Mouse (Mus musculus) embryonic facial prominence, embryonic 12.5 days (tissue): ENCODE measurements around the gene Atp1a3. TPM values are rescaled to one million over a fixed set of nuclear protein-coding genes. Genes with fewer than 3 reads are reported as not detected.

ENCODE experiments used
- ATAC-seq: fragments of 200-750 bp; cut with Nextera tagmentation; 2 replicates; pipeline ENCODE4 v1.8.0; 2017; ENCODE audit not compliant: insufficient number of reproducible peaks, insufficient read depth, low FRiP score, low TSS enrichment
- H3K27ac ChIP-seq: fragments of 300-500 bp; sonication (generic); 2 replicates; pipeline ENCODE4 v1.5.1; 2016; ENCODE audit warnings: mild to moderate bottlenecking
- H3K27me3 ChIP-seq: fragments of 300-500 bp; sonication (generic); 2 replicates; pipeline ENCODE4 v1.6.1; 2016; ENCODE audit warnings: mild to moderate bottlenecking, moderate library complexity
- H3K36me3 ChIP-seq: fragments of 300-500 bp; sonication (generic); 2 replicates; pipeline ENCODE4 v1.6.1; 2016; ENCODE audit warnings: mild to moderate bottlenecking
- H3K4me1 ChIP-seq: fragments of 300-500 bp; sonication (generic); 2 replicates; pipeline ENCODE4 v1.6.1; 2016
- H3K4me2 ChIP-seq: fragments of 300-500 bp; sonication (generic); replicated peaks from 2 replicates; pipeline ENCODE4 v1.6.1; 2016; ENCODE audit warnings: mild to moderate bottlenecking, moderate library complexity
- H3K4me3 ChIP-seq: fragments of 300-500 bp; sonication (generic); 2 replicates; pipeline ENCODE4 v1.5.1; 2016; ENCODE audit warnings: mild to moderate bottlenecking
- H3K9ac ChIP-seq: fragments of 300-500 bp; sonication (generic); 2 replicates; pipeline ENCODE4 v1.6.1; 2016; ENCODE audit warnings: mild to moderate bottlenecking, moderate library complexity
- H3K9me3 ChIP-seq: fragments of 300-500 bp; sonication (generic); 2 replicates; pipeline ENCODE4 v1.6.1; 2016; ENCODE audit warnings: mild to moderate bottlenecking, moderate library complexity
- WGBS: fragments of 180-500 bp; shearing (Covaris S2); methylation state at CpG from one replicate; pipeline ENCODE4 v1.1.7; 2016; 5-methylcytosine and 5-hydroxymethylcytosine counted together
- polyA plus RNA-seq: library from polyadenylated mRNA; unstranded; fragments of >200 nt; fragmentation: Nextera tagmentation; extraction: Ambion mirVana; gene quantifications from 2 replicates; pipeline ENCODE4 v1.2.1, GENCODE M21; 2016

The Atp1a3 gene
- polyA plus RNA-seq, 1 experiment from 2014 or later: 3.8 TPM

DNA sequence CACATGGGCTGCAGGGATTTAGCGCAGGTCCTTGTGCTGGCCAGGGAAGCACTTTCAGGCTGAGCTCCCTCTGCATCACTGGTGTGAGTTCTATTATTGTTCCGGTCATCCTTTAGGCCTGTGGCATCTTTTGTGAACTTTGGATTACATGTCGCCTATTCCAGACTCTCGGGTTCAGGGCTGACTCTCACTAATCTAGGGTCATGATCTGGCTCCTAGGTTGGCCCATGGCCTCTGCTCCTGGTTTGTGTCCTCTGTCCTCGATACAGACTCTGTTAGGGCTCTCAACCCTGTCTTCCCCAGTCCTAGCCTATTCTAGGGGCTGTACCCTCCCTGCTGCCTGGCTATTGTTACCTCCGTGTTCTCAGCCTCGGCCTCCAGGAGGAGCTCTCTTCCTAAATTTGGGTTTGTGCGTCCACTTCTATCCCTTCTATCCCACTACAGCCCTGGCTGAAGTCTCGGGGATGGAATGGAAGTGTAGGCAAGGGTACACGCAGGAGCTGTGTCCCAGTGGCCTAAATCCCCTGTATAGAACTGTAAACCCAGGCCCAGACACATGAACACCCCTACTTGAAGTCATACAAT, 20.2 kb upstream of the Atp1a3 start:
- ATAC-seq: no peak
- WGBS: 56% methylated on average over 10 of the region's 10 CpGs
- no peak overlapping the region for H3K27ac ChIP-seq
- H3K9ac ChIP-seq: no peak overlapping the region
- H3K4me3 ChIP-seq: no peak overlapping the region
- no peak overlapping the region for H3K4me2 ChIP-seq
- H3K36me3 ChIP-seq: peaks cover 46% of the 10 kb centered on the region
- no peaks in the 10 kb centered on the region for H3K27me3 ChIP-seq
- H3K4me1 ChIP-seq: 0 out of 2 replicates have a peak, but pooled peaks cover 4% of the 10 kb centered on the region
- H3K9me3 ChIP-seq: no peaks in the 10 kb centered on the region

DNA sequence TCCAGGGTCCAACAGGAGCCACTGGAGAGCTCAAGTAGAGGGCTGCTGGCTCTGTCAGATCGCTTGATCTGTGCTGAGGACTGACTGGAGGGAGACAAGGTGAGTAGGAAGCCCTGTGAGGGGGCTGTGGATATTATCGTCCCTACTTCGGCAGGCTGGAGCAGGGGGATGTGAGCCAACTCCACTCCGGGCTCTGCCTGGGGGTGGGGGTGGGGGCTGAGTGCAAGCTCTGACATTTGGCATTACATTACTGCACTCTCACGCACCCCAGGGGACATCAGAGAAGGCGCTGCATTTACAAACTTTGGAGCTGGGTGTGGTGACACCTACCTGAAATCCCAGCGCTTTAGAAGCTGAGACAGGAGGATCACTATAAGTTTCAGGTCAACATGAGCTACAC, 5.8 kb upstream of the Atp1a3 start:
- no peak overlapping the region for H3K4me3 ChIP-seq
- no peak overlapping the region for H3K9ac ChIP-seq
- ATAC-seq: no peak
- no peak overlapping the region for H3K4me2 ChIP-seq
- H3K27me3 ChIP-seq: peaks cover 64% of the 10 kb centered on the region
- H3K27ac ChIP-seq: no peak overlapping the region
- H3K36me3 ChIP-seq: peaks cover 34% of the 10 kb centered on the region
- H3K4me1 ChIP-seq: peaks cover 26% of the 10 kb centered on the region; the same call in 1 of the 2 replicates
- no peaks in the 10 kb centered on the region for H3K9me3 ChIP-seq
- WGBS: 68% methylated on average over 7 of the region's 7 CpGs

DNA sequence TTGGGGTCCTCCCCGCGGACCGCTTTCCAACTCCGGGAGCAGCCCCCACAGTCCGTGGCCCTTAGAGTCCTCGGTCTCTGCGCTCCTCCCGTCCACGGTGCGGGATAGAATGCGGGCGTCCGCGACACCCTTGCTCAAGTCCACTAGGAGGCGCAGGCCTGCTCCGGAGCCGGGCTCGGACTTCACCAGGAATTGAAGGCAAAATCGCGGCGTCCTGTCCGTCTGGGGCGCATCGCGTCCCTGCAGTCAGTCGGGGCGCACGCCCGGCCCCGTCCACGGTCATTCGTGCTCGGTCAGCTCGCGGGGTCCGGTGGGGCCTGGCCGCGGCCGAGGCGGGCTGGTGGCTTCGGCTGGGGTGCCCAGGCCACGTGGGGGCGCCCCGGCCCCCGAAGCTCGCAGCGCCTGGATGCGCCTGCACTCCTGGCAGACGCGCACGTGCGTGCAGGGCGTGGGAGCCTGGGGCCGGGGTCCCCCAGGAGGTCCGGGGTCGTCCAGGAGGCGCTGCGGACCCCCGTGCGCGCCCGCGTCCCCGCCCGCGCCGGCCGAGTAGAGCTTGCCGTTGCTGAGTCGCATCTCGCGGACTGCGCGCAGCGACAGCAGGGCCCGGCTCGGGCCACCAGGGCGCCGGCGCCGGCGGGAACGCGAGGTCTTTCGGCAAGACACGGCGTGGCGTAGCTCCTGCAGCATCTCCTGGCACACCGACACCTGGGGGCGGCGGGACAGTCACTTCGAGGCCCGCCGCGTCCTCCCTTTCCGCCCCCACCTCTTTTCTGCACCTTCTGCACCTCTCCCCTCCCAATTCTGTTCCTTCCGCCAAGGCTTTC, 4.5 kb upstream of the Atp1a3 start:
- H3K9me3 ChIP-seq: no peaks in the 10 kb centered on the region
- no peak for ATAC-seq
- H3K4me2 ChIP-seq: peak overlapping the region; percentile 75
- H3K4me1 ChIP-seq: peaks cover 34% of the 10 kb centered on the region
- no peak overlapping the region for H3K27ac ChIP-seq
- H3K9ac ChIP-seq: peak overlapping the region; percentile 40
- 2% methylated on average over 97 of the region's 97 CpGs for WGBS
- H3K4me3 ChIP-seq: peak overlapping the region; percentile 37
- H3K36me3 ChIP-seq: peaks cover 21% of the 10 kb centered on the region
- H3K27me3 ChIP-seq: peaks cover 77% of the 10 kb centered on the region

DNA sequence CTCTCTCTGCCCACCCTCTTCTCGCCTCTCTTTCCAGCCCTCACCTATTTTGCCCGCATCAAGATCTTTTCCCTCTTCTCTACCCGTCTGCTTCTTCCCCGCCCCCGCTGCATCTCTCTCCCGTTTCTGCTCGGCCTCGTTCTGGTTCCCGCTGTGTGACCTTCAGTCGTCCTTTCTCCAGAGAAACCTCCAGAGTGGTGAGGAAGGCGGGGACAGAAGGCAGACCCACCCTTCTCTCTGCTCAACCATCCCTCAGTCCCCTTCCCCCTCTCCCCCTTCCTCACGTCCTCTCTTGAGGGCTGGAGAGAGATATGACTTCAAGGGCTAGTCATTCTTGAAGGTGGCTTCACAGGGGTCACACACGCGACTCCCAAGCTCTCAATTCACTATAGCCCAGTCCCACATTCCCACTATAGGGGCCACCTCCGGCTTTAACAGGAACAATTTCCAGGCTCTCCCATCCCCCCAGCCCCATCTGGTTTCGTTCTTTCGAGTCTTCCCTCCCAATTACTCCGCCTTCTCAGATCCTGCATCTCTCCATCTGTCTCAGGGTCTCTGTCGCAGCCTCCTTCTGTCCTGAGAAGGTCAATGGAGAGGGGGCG, 3.4 kb upstream of the Atp1a3 start:
- peaks cover 39% of the 10 kb centered on the region for H3K4me1 ChIP-seq
- H3K27ac ChIP-seq: no peak overlapping the region
- peaks cover 87% of the 10 kb centered on the region for H3K27me3 ChIP-seq
- peaks cover 13% of the 10 kb centered on the region for H3K36me3 ChIP-seq
- H3K4me2 ChIP-seq: peak overlapping the region; percentile 12; the same call in 1 of the 2 replicates
- no peak overlapping the region for H3K9ac ChIP-seq
- H3K4me3 ChIP-seq: no peak overlapping the region
- no peak for ATAC-seq
- H3K9me3 ChIP-seq: no peaks in the 10 kb centered on the region
- 7% methylated on average over 20 of the region's 20 CpGs for WGBS

DNA sequence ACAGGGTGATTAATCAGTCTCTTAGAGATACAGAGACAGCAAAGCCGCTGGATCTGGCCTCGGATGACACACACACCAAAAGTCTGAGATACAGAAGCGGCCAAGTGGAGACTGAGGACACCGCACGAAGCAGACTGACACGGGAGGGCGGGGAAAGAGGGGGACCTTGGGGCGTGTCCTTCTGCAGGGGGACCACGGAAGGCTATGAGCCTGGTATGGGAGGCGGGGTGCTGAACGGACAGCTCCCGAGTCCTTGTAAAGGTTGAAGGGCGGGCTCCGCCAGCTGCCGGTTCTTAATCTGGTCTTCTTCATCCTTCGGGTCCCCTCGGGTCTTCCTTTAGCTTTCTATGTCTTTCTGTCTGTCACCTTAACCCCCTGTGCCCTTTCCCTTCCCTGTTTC, 2.9 kb upstream of the Atp1a3 start:
- peaks cover 43% of the 10 kb centered on the region for H3K4me1 ChIP-seq
- no peak overlapping the region for H3K9ac ChIP-seq
- H3K4me3 ChIP-seq: no peak overlapping the region
- WGBS: 3% methylated on average over 17 of the region's 17 CpGs
- no peaks in the 10 kb centered on the region for H3K9me3 ChIP-seq
- H3K27ac ChIP-seq: no peak overlapping the region
- peak overlapping the region; percentile 12; the same call in 1 of the 2 replicates for H3K4me2 ChIP-seq
- H3K27me3 ChIP-seq: peaks cover 92% of the 10 kb centered on the region
- H3K36me3 ChIP-seq: peaks cover 7% of the 10 kb centered on the region
- ATAC-seq: no peak

DNA sequence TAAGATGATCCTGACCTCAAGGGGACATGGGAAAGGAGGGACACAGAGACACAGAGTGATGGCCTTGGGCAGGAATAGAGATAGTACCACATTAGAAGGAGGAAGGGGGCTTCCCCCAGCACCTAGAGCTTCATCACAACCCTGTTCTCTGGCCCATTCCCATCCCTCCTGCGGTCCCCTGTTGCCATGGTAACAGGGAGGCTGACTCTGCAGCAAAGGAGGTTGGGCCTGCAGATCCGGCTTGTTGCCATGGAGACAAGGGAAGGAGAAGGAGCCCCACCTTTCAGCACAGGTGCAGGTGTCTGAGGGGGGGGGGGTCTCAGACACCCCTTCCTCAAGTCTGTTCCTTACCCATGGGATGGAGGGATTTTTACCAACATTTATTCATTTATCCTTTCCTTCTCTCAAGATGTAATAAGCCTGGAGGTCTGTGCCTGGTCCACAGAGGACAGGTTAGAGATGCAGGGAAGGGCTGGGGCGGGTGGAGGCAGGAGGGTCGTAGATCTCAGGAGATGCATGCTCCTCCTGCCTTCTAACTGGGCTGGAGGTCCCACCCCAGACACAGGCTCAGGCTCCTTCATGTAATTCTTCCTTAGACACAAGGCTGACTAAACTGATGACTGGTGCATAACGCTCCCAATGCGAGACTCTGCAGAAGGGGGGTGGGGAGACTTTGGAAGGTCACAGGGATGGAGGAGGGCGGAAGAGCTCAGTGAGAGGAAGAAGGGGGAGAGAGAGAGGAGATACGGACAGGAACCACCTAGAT, 2.0 kb upstream of the Atp1a3 start:
- 20% methylated on average over 8 of the region's 8 CpGs for WGBS
- Histone ChIP-seq H3K27ac (no peak overlapping the region), H3K4me2 (no peak overlapping the region), H3K4me1 (peaks cover 47% of the 10 kb centered on the region), H3K9ac (no peak overlapping the region), H3K36me3 (0 out of 2 replicates have a peak, but pooled peaks cover 3% of the 10 kb centered on the region), H3K9me3 (no peaks in the 10 kb centered on the region), H3K4me3 (no peak overlapping the region), H3K27me3 (peaks cover 91% of the 10 kb centered on the region)
- ATAC-seq: no peak

DNA sequence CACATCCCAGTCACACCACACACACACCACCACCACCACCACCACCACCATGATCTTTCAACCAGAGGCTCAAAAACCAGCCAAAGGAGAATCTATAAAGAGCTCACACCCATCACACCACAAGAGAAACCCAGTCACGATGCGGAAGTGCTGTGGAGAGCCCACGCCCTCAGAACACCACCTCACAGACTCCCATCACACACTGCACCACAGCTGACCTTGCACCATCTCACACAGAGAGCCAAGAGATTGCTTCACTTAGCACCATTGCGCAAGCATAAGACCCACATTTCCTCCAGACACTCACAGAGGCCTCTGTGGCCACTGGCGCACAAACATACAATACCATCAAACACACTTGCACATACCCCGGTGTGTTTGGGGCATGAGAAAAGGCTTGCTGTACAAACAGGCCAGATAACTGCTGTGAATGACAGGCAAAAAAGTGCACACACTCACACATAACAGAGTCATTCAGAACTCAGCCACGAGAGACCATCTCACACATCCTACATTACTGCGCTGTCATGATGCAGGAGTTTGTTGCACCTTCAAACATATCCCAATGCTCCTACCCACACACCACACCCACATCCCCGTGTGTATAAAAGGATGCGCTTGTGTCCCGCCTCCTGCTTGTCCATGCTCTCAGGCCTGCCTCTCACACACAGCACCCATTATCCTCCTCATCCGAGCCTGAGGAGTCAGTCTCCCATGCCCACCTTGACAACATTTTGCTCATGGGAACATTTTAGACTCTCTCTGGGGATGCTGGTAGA, 1.0 kb upstream of the Atp1a3 start:
- ATAC-seq: no peak
- Histone ChIP-seq H3K9me3 (no peaks in the 10 kb centered on the region), H3K4me2 (no peak overlapping the region), H3K9ac (no peak overlapping the region), H3K4me3 (no peak overlapping the region), H3K27ac (no peak overlapping the region), H3K27me3 (peaks cover 81% of the 10 kb centered on the region), H3K36me3 (no peaks in the 10 kb centered on the region), H3K4me1 (peaks cover 47% of the 10 kb centered on the region)
- 81% methylated on average over 12 of the region's 12 CpGs for WGBS

DNA sequence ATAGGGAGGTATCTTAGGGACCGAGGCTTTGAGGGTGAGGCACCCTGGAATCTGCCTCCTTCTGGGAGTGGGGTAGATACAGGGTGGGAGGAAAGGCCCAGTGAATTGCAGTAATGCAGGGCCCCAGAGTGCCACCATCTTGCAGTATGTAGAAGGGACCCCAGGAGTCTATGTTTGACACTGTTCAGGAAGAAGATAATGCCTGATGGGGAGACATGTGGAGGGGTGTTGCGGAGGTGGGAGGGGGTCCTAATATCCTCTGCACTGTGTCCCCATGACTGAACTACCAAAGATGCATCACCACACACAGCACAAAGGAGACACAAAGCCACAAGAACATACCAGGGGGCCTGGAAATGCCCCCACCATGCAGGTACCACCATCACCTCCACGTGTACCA, 413 bp upstream of the Atp1a3 start:
- Histone ChIP-seq H3K27me3 (peaks cover 75% of the 10 kb centered on the region), H3K4me3 (peak overlapping the region; percentile 44), H3K9ac (no peak overlapping the region), H3K4me2 (peak overlapping the region; percentile 82), H3K27ac (no peak overlapping the region), H3K4me1 (peaks cover 47% of the 10 kb centered on the region), H3K9me3 (no peaks in the 10 kb centered on the region), H3K36me3 (no peaks in the 10 kb centered on the region)
- no peak; the same call in 1 of the 2 replicates for ATAC-seq
- WGBS: 69% methylated on average over 3 of the region's 3 CpGs

DNA sequence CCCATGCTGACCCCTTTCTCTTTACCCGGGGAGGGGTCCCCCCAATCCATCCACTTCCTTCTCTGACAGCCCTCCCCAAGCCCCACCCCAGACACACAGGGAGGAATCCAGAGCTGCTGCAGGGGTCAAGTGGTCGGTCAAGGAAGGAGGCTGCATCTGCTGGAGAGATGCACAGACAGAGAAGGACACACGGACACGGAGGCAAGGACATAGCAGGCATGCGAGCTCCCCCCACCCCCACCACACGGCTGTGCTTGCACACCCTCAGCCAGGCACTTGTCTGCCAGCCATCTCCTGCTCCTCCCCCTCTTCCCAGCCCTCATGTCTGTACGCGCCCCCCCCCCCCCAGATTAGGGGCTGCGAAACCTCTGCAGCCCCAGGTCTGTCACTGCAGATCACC, 952 bp downstream of the Atp1a3 start:
- H3K27me3 ChIP-seq: peaks cover 61% of the 10 kb centered on the region
- peak overlapping the region; percentile 82 for H3K4me2 ChIP-seq
- ATAC-seq: no peak
- no peak overlapping the region for H3K27ac ChIP-seq
- no peaks in the 10 kb centered on the region for H3K9me3 ChIP-seq
- H3K9ac ChIP-seq: no peak overlapping the region
- H3K4me1 ChIP-seq: peaks cover 35% of the 10 kb centered on the region
- no peaks in the 10 kb centered on the region for H3K36me3 ChIP-seq
- 40% methylated on average over 9 of the region's 9 CpGs for WGBS
- peak overlapping the region; percentile 44; the same call in 1 of the 2 replicates for H3K4me3 ChIP-seq

DNA sequence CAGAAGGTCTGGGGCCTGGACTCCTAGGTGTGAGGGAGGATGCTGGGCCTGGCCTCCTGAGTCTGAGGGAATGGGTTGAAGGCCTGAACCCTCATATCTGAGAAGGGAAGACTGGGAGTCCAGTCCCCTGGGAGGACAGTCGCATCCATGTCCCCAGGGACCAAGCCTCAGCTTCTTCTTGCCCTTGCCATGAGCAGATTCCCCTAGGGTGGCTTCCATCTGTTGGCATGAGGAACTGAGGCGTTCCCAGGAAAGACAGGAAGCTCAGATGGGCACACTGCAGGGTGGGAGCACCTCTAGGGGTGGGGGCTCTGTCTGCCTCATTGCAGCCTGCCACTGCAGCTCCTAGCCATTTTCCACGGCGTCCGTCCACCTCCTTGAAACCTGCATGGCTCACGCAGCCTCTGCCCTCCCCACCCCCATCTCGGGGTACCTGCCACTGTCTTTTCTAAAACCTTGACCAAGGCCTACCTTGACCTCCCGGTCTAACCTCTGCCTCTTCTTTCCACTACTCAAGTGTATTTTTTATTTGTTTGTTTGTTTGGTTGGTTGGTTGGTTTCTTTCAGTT, 1.9 kb downstream of the Atp1a3 start:
- Histone ChIP-seq H3K36me3 (no peaks in the 10 kb centered on the region), H3K4me3 (no peak overlapping the region), H3K9ac (no peak overlapping the region), H3K4me2 (no peak overlapping the region), H3K27ac (no peak overlapping the region), H3K9me3 (no peaks in the 10 kb centered on the region), H3K4me1 (peaks cover 26% of the 10 kb centered on the region), H3K27me3 (peaks cover 52% of the 10 kb centered on the region)
- WGBS: 84% methylated on average over 8 of the region's 8 CpGs
- ATAC-seq: no peak
